Mouse (Mus musculus): ENCODE data around the gene Alb. TPM values are rescaled to one million over a fixed set of nuclear protein-coding genes. Genes with fewer than 3 reads are reported as not detected.

Alb gene
- polyA plus RNA-seq, 2 experiments, result 0.73 to 6.9 TPM

DNA sequence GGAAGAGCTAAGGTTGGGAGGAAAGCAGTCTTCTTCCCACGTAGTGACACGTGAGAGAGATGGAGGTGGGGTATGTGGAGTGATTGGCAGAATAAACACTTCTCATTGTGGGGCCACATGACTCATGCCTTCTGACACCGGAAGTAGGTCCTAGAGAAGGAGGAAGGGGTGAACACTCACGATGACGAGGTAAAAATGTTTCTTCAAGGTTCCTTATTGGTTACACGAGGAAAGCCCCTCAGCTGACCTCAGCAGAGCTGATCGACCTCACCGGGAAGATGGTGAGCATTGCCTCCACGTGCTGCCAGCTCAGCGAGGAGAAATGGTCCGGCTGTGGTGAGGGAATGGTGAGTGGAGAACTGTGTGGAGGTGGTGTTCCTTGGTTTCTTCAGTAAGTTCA, 44.0 kb downstream of the Alb start:
- TF ChIP-seq POLR2A (IDR thresholded peaks at IDR 0.05; ENCODE audit: borderline replicate concordance, extremely low read depth, insufficient read depth, insufficient read length), result no peak
- 83% methylated on average over 11 of the region's 11 CpGs for WGBS
- no peaks in the 10 kb centered on the region for H3K36me3 ChIP-seq (ENCODE audit: control insufficient read depth, insufficient read depth, low read length)
- no peak overlapping the region for H3K4me2 ChIP-seq (replicated peaks; ENCODE audit: low read depth, low read length, severe bottlenecking)
- no peak overlapping the region for H3K9ac ChIP-seq (ENCODE audit: low read depth, low read length, severe bottlenecking)
- no peaks in the 10 kb centered on the region for H3K4me1 ChIP-seq (ENCODE audit: control insufficient read depth, insufficient read depth, low read length)
- H3K27ac ChIP-seq (replicated peaks; ENCODE audit: low read depth, low read length), result no peak overlapping the region
- H3K9me3 ChIP-seq (ENCODE audit: control insufficient read depth, low read length), result no peaks in the 10 kb centered on the region
- no peak overlapping the region for H3K4me3 ChIP-seq (replicated peaks; ENCODE audit: low read length)
- DNase-seq (ENCODE audit: low spot score) (no peak), ATAC-seq (ENCODE audit: low FRiP score, low read depth) (no peak)
- H3K27me3 ChIP-seq (ENCODE audit: control insufficient read depth, insufficient read depth, low read length), result no peaks in the 10 kb centered on the region

DNA sequence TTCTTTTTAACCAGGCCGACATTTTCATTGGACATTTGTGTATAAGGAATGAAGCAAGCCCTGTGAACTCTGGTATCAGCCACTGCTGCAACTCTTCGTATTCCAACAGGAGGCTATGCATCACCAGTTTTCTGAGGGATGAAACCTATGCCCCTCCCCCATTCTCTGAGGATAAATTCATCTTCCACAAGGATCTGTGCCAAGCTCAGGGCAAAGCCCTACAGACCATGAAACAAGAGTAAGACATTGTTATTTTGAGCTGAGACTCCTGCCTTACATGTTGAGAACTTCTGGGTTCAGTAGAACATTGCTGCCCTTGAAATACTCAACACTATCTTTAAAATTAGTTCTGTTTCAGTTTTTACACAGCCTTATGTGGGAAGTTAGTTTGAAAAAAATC, 45.8 kb downstream of the Alb start:
- no peaks in the 10 kb centered on the region for H3K27me3 ChIP-seq (ENCODE audit: control insufficient read depth, insufficient read depth, low read length)
- DNase-seq (ENCODE audit: low spot score), result no peak
- H3K9ac ChIP-seq (ENCODE audit: low read depth, low read length, severe bottlenecking), result no peak overlapping the region
- 88% methylated on average over 2 of the region's 2 CpGs for WGBS
- no peak for ATAC-seq (ENCODE audit: low FRiP score, low read depth)
- H3K4me1 ChIP-seq (ENCODE audit: control insufficient read depth, insufficient read depth, low read length), result no peaks in the 10 kb centered on the region
- no peak overlapping the region for H3K27ac ChIP-seq (replicated peaks; ENCODE audit: low read depth, low read length)
- TF ChIP-seq POLR2A (IDR thresholded peaks at IDR 0.05; ENCODE audit: borderline replicate concordance, extremely low read depth, insufficient read depth, insufficient read length), result no peak
- H3K4me3 ChIP-seq (replicated peaks; ENCODE audit: low read length), result no peak overlapping the region
- no peak overlapping the region for H3K4me2 ChIP-seq (replicated peaks; ENCODE audit: low read depth, low read length, severe bottlenecking)
- no peaks in the 10 kb centered on the region for H3K36me3 ChIP-seq (ENCODE audit: control insufficient read depth, insufficient read depth, low read length)
- no peaks in the 10 kb centered on the region for H3K9me3 ChIP-seq (ENCODE audit: control insufficient read depth, low read length)

DNA sequence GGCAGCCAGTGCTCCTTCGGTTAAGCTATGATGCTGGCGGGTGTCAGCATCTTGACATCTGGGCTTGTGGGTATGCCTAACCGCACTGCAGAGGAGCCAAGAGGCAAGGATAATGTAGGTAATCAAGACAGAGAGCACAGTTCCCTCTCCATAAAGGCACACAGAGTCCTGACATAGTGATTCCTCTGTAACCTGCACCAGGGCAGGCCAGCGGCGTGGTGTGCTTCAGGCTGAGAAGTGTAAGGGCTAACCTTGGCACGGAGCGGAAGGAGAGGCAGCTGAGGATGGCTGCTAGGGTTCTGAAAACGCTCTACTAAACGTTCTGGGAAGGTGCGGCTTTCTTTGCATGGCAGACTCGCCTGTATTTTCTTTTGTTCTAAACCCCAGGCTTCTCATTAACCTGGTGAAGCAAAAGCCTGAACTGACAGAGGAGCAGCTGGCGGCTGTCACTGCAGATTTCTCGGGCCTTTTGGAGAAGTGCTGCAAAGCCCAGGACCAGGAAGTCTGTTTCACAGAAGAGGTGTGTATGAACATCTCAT, 46.8 kb downstream of the Alb start:
- Histone ChIP-seq H3K4me1 (ENCODE audit: control insufficient read depth, insufficient read depth, low read length) (no peaks in the 10 kb centered on the region), H3K9ac (ENCODE audit: low read depth, low read length, severe bottlenecking) (no peak overlapping the region), H3K9me3 (ENCODE audit: control insufficient read depth, low read length) (no peaks in the 10 kb centered on the region), H3K27me3 (ENCODE audit: control insufficient read depth, insufficient read depth, low read length) (no peaks in the 10 kb centered on the region), H3K4me2 (replicated peaks; ENCODE audit: low read depth, low read length, severe bottlenecking) (no peak overlapping the region), H3K36me3 (ENCODE audit: control insufficient read depth, insufficient read depth, low read length) (no peaks in the 10 kb centered on the region), H3K27ac (replicated peaks; ENCODE audit: low read depth, low read length) (no peak overlapping the region), H3K4me3 (replicated peaks; ENCODE audit: low read length) (no peak overlapping the region)
- ATAC-seq (ENCODE audit: low FRiP score, low read depth) (no peak), DNase-seq (ENCODE audit: low spot score) (no peak)
- 64% methylated on average over 13 of the region's 13 CpGs for WGBS
- TF ChIP-seq POLR2A (IDR thresholded peaks at IDR 0.05; ENCODE audit: borderline replicate concordance, extremely low read depth, insufficient read depth, insufficient read length), result no peak

DNA sequence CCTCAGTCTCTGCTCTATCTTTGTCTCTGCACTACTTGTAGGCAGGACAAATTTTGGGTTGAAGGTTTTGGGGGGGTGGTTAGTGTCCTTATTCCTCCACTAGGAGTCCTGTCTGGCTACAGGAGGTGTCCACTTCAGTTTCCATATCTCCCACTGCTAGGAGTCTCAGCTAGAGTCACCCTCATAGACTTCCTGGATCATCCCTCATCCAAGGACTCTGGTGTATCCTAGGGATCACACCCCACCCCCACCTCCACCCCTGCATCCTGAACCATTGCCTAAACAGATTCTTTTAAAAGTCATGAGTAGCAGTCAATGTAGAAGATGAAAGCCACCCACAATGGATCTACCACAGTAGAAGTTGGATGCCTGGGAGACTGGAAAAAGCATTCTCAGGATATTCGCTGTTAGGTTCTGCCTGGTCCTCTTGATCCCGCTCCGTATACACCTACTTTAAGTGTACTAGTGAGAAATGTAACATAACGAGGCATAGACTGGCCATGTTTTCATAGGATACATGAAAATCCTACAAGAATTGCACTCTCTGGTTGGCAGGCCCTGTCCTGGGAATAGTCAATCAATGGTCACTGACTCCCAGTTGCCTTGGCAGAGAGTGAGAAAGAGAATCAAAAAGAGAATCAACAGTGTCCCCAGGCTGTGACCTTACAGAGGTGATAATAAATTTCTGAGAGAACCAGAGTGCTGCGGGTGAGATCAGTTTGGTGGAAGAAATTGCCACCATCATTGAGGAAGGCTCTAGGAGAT, 49.3 kb downstream of the Alb start:
- H3K36me3 ChIP-seq (ENCODE audit: control insufficient read depth, insufficient read depth, low read length), result no peaks in the 10 kb centered on the region
- no peaks in the 10 kb centered on the region for H3K9me3 ChIP-seq (ENCODE audit: control insufficient read depth, low read length)
- no peak for TF ChIP-seq POLR2A (IDR thresholded peaks at IDR 0.05; ENCODE audit: borderline replicate concordance, extremely low read depth, insufficient read depth, insufficient read length)
- no peaks in the 10 kb centered on the region for H3K27me3 ChIP-seq (ENCODE audit: control insufficient read depth, insufficient read depth, low read length)
- no peak overlapping the region for H3K4me3 ChIP-seq (replicated peaks; ENCODE audit: low read length)
- DNase-seq (ENCODE audit: low spot score) (no peak), ATAC-seq (ENCODE audit: low FRiP score, low read depth) (no peak)
- H3K4me1 ChIP-seq (ENCODE audit: control insufficient read depth, insufficient read depth, low read length), result no peaks in the 10 kb centered on the region
- H3K4me2 ChIP-seq (replicated peaks; ENCODE audit: low read depth, low read length, severe bottlenecking), result no peak overlapping the region
- 90% methylated on average over 5 of the region's 5 CpGs for WGBS
- no peak overlapping the region for H3K27ac ChIP-seq (replicated peaks; ENCODE audit: low read depth, low read length)
- no peak overlapping the region for H3K9ac ChIP-seq (ENCODE audit: low read depth, low read length, severe bottlenecking)

DNA sequence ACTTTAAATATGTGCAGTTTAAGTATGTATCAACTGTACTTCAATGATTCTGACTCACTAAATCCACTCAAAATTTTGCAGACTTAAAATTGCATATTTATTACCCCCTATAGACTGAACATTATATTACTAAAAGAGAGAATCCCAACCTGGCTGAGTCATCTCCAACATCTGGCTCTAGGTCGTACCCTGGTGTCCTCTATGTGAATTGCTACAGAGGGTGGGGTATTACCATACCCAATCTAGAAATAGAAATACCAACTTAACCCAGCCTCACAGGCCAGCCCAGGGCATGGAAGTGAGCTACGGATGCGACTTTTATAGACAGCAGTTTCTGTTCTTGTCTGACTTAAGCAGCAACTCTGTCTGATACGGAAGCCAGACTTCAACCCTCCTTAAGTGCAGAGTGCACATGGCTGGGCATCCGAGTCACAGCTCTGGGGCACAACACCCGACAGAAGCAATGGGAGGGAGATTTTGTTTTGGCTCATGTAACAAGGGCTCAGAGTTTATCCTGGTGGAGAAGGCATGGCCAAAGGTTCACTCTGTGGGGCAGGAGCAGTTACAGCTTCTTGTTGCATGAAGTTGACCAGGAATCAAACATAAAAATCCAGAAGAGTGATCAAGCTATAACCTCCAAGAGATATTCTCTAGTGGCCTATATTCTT, 51.7 kb downstream of the Alb start:
- H3K4me3 ChIP-seq (replicated peaks; ENCODE audit: low read length), result no peak overlapping the region
- H3K9me3 ChIP-seq (ENCODE audit: control insufficient read depth, low read length), result no peaks in the 10 kb centered on the region
- ATAC-seq (ENCODE audit: low FRiP score, low read depth), result no peak
- no peak overlapping the region for H3K27ac ChIP-seq (replicated peaks; ENCODE audit: low read depth, low read length)
- no peak overlapping the region for H3K4me2 ChIP-seq (replicated peaks; ENCODE audit: low read depth, low read length, severe bottlenecking)
- H3K4me1 ChIP-seq (ENCODE audit: control insufficient read depth, insufficient read depth, low read length), result no peaks in the 10 kb centered on the region
- no peak for TF ChIP-seq POLR2A (IDR thresholded peaks at IDR 0.05; ENCODE audit: borderline replicate concordance, extremely low read depth, insufficient read depth, insufficient read length)
- 77% methylated on average over 6 of the region's 6 CpGs for WGBS
- no peak for DNase-seq (ENCODE audit: low spot score)
- no peaks in the 10 kb centered on the region for H3K27me3 ChIP-seq (ENCODE audit: control insufficient read depth, insufficient read depth, low read length)
- no peak overlapping the region for H3K9ac ChIP-seq (ENCODE audit: low read depth, low read length, severe bottlenecking)
- H3K36me3 ChIP-seq (ENCODE audit: control insufficient read depth, insufficient read depth, low read length), result no peaks in the 10 kb centered on the region

All from limb, embryonic 14.5 days (tissue).